Mouse (Mus musculus): ENCODE measurements around the gene Mctp1.
A peak's percentile ranks its signal among the peaks of the same experiment; 100 is the strongest.
"Not testable (repeated sequence)": the region's sequence is repeated elsewhere in the genome, so short reads cannot be mapped to it uniquely, and the experiment has no call there.

The Mctp1 gene

GRCm38 (mm10) chr13:76971046-76971445, 586.7 kb downstream of the Mctp1 start:
- DNase-seq: not testable (repeated sequence)

- no peak for DNase-seq
These were observed 618.3 kb downstream of the Mctp1 start for GRCm38 (mm10) chr13:77002628-77003027.

GRCm38 (mm10) chr13:77003684-77004083, 619.3 kb downstream of the Mctp1 start:
- DNase-seq: no peak

- no peak for DNase-seq
These were observed 634.5 kb downstream of the Mctp1 start for GRCm38 (mm10) chr13:77018851-77019250.

GRCm38 (mm10) chr13:77029594-77029993, 645.3 kb downstream of the Mctp1 start:
- no peak for DNase-seq

GRCm38 (mm10) chr13:77043375-77043774, 659.0 kb downstream of the Mctp1 start:
- DNase-seq: no peak

GRCm38 (mm10) chr13:77045375-77045774, 661.0 kb downstream of the Mctp1 start:
- peak in 1 of 2 experiments; percentile 7 for DNase-seq

- DNase-seq: peak in 1 of 2 experiments; percentile 3
These were observed 662.1 kb downstream of the Mctp1 start for GRCm38 (mm10) chr13:77046416-77046815.

GRCm38 (mm10) chr13:77047179-77047931, 663.0 kb downstream of the Mctp1 start:
- peak in 1 of 2 experiments; percentile 4 for DNase-seq

- DNase-seq: no peak
These were observed 664.1 kb downstream of the Mctp1 start for GRCm38 (mm10) chr13:77048461-77048860.

- DNase-seq: no peak
These were observed 665.4 kb downstream of the Mctp1 start for GRCm38 (mm10) chr13:77049736-77050135.

GRCm38 (mm10) chr13:77063221-77063620, 678.9 kb downstream of the Mctp1 start:
- no peak for DNase-seq

GRCm38 (mm10) chr13:77068847-77069246, 684.5 kb downstream of the Mctp1 start:
- no peak for DNase-seq

GRCm38 (mm10) chr13:77072030-77072429, 687.7 kb downstream of the Mctp1 start:
- DNase-seq: no peak
